Mouse (Mus musculus) midbrain, embryonic 16.5 days (tissue): ENCODE measurements around the gene Phf3. TPM values are rescaled to one million over a fixed set of nuclear protein-coding genes. Genes with fewer than 3 reads are reported as not detected.

Experiments used
- ATAC-seq: fragments of 200-750 bp; cut with Nextera tagmentation; 2 replicates; pipeline ENCODE4 v1.8.0; 2017; ENCODE audit warnings: moderate TSS enrichment
- H3K27ac ChIP-seq: fragments of 300-500 bp; sonication (generic); 2 replicates; pipeline ENCODE4 v1.5.1; 2014; ENCODE audit warnings: mild to moderate bottlenecking, low read length, mixed read lengths
- H3K27me3 ChIP-seq: fragments of 300-500 bp; sonication (generic); 2 replicates; pipeline ENCODE4 v1.6.1; 2014; ENCODE audit warnings: low read depth, low read length, mixed read lengths; ENCODE audit not compliant: control insufficient read depth, insufficient read depth
- H3K36me3 ChIP-seq: fragments of 300-500 bp; sonication (generic); 2 replicates; pipeline ENCODE4 v1.6.1; 2014; ENCODE audit warnings: mild to moderate bottlenecking, low read length, moderate library complexity, mixed read lengths; ENCODE audit not compliant: control insufficient read depth, insufficient read depth
- H3K4me1 ChIP-seq: fragments of 300-500 bp; sonication (generic); 2 replicates; pipeline ENCODE4 v1.6.1; 2014; ENCODE audit warnings: mild to moderate bottlenecking, low read length, mixed read lengths; ENCODE audit not compliant: control insufficient read depth, insufficient read depth
- H3K4me2 ChIP-seq: fragments of 300-500 bp; sonication (generic); 2 replicates; pipeline ENCODE4 v1.6.1; 2014; ENCODE audit warnings: mild to moderate bottlenecking, low read length, mixed read lengths
- H3K4me3 ChIP-seq: fragments of 300-500 bp; sonication (generic); 2 replicates; pipeline ENCODE4 v1.5.1; 2014; ENCODE audit warnings: low read depth, mild to moderate bottlenecking, low read length, moderate library complexity, mixed read lengths
- H3K9ac ChIP-seq: fragments of 300-500 bp; sonication (generic); 2 replicates; pipeline ENCODE4 v1.6.1; 2014; ENCODE audit warnings: low read depth, low read length, mixed read lengths
- H3K9me3 ChIP-seq: fragments of 300-500 bp; sonication (generic); replicated peaks from 2 replicates; pipeline ENCODE4 v1.6.1; 2014; ENCODE audit warnings: mild to moderate bottlenecking, low read length, mixed read lengths; ENCODE audit not compliant: control insufficient read depth, poor library complexity, severe bottlenecking
- WGBS: fragments of 180-500 bp; shearing (Covaris S2); extraction: QIAGEN DNeasy Blood & Tissue Kit; methylation state at CpG from one replicate; pipeline ENCODE4 v1.1.7; 2014; 5-methylcytosine and 5-hydroxymethylcytosine counted together
- polyA plus RNA-seq: library from polyadenylated mRNA; unstranded; fragments of >200 nt; fragmentation: Nextera tagmentation; extraction: Ambion mirVana; gene quantifications from 2 replicates; pipeline ENCODE4 v1.2.1, GENCODE M21; 2015

The Phf3 gene
- polyA plus RNA-seq, 1 experiment from 2014 or later: 31.2 TPM

GRCm38 (mm10) chr1:30786583-30786982 is 87.1 kb downstream of the Phf3 start:
- Histone ChIP-seq H3K27me3 (no peaks in the 10 kb centered on the region), H3K36me3 (no peaks in the 10 kb centered on the region; the same call in 1 of the 2 replicates), H3K4me1 (no peaks in the 10 kb centered on the region), H3K4me3 (no peak overlapping the region), H3K4me2 (no peak overlapping the region), H3K9me3 (no peaks in the 10 kb centered on the region), H3K27ac (no peak overlapping the region), H3K9ac (no peak overlapping the region)
- no peak for ATAC-seq
- WGBS: 89% methylated on average over 9 of the region's 9 CpGs

- no peaks in the 10 kb centered on the region; the same call in 1 of the 2 replicates for H3K36me3 ChIP-seq
- no peaks in the 10 kb centered on the region for H3K27me3 ChIP-seq
- no peak overlapping the region for H3K4me3 ChIP-seq
- WGBS: 75% methylated on average over 6 of the region's 6 CpGs
- H3K9me3 ChIP-seq: no peaks in the 10 kb centered on the region
- ATAC-seq: no peak
- H3K4me1 ChIP-seq: no peaks in the 10 kb centered on the region
- H3K4me2 ChIP-seq: no peak overlapping the region
- H3K27ac ChIP-seq: no peak overlapping the region
- H3K9ac ChIP-seq: no peak overlapping the region
Measured at GRCm38 (mm10) chr1:30783741-30784140, 90.0 kb downstream of the Phf3 start.

- H3K9me3 ChIP-seq: no peaks in the 10 kb centered on the region
- H3K36me3 ChIP-seq: no peaks in the 10 kb centered on the region
- H3K9ac ChIP-seq: no peak overlapping the region
- ATAC-seq: no peak
- H3K4me2 ChIP-seq: no peak overlapping the region
- H3K27me3 ChIP-seq: no peaks in the 10 kb centered on the region
- 45% methylated on average over 6 of the region's 6 CpGs for WGBS
- no peak overlapping the region for H3K27ac ChIP-seq
- H3K4me3 ChIP-seq: no peak overlapping the region
- no peaks in the 10 kb centered on the region for H3K4me1 ChIP-seq
Measured at GRCm38 (mm10) chr1:30780293-30780692, 93.4 kb downstream of the Phf3 start.

GRCm38 (mm10) chr1:30779562-30779961 is 94.2 kb downstream of the Phf3 start:
- 94% methylated on average over 3 of the region's 3 CpGs for WGBS
- ATAC-seq: no peak
- no peak overlapping the region for H3K9ac ChIP-seq
- H3K4me1 ChIP-seq: no peaks in the 10 kb centered on the region
- no peaks in the 10 kb centered on the region for H3K36me3 ChIP-seq
- H3K27ac ChIP-seq: no peak overlapping the region
- H3K4me2 ChIP-seq: no peak overlapping the region
- H3K9me3 ChIP-seq: no peaks in the 10 kb centered on the region
- no peaks in the 10 kb centered on the region for H3K27me3 ChIP-seq
- H3K4me3 ChIP-seq: no peak overlapping the region

GRCm38 (mm10) chr1:30778374-30779005 is 95.2 kb downstream of the Phf3 start:
- no peak overlapping the region for H3K9ac ChIP-seq

GRCm38 (mm10) chr1:30776196-30776595 is 97.5 kb downstream of the Phf3 start:
- no peaks in the 10 kb centered on the region for H3K4me1 ChIP-seq
- H3K4me3 ChIP-seq: no peak overlapping the region
- no peak overlapping the region for H3K4me2 ChIP-seq
- 62% methylated on average over 2 of the region's 2 CpGs for WGBS
- no peak for ATAC-seq
- no peak overlapping the region for H3K27ac ChIP-seq
- no peaks in the 10 kb centered on the region for H3K36me3 ChIP-seq
- no peaks in the 10 kb centered on the region for H3K27me3 ChIP-seq
- H3K9ac ChIP-seq: no peak overlapping the region
- no peaks in the 10 kb centered on the region for H3K9me3 ChIP-seq

More at GRCm38 (mm10) chr1:30778374-30779005, 95.2 kb downstream of the Phf3 start:
- ATAC-seq: no peak
- Histone ChIP-seq H3K4me1 (no peaks in the 10 kb centered on the region), H3K4me3 (0 out of 2 replicates have a peak overlapping the region, but pooled peaks have one; percentile 9), H3K27me3 (no peaks in the 10 kb centered on the region), H3K27ac (no peak overlapping the region), H3K9me3 (no peaks in the 10 kb centered on the region), H3K36me3 (no peaks in the 10 kb centered on the region), H3K4me2 (peak overlapping the region; percentile 39)
- WGBS: 20% methylated on average over 14 of the region's 14 CpGs

- H3K9ac ChIP-seq: no peak overlapping the region
- H3K4me3 ChIP-seq: no peak overlapping the region
- H3K4me1 ChIP-seq: no peaks in the 10 kb centered on the region
- no peak overlapping the region for H3K4me2 ChIP-seq
- no peaks in the 10 kb centered on the region for H3K9me3 ChIP-seq
- no peak for ATAC-seq
- 87% methylated on average over 6 of the region's 6 CpGs for WGBS
- no peaks in the 10 kb centered on the region for H3K27me3 ChIP-seq
- H3K27ac ChIP-seq: no peak overlapping the region
- H3K36me3 ChIP-seq: no peaks in the 10 kb centered on the region
Measured at GRCm38 (mm10) chr1:30773662-30774061, 100.1 kb downstream of the Phf3 start.

- Histone ChIP-seq H3K4me1 (no peaks in the 10 kb centered on the region), H3K36me3 (no peaks in the 10 kb centered on the region), H3K27ac (no peak overlapping the region), H3K9ac (no peak overlapping the region), H3K4me3 (no peak overlapping the region), H3K27me3 (no peaks in the 10 kb centered on the region), H3K4me2 (no peak overlapping the region), H3K9me3 (no peaks in the 10 kb centered on the region)
- 78% methylated on average over 7 of the region's 7 CpGs for WGBS
- ATAC-seq: no peak
Measured at GRCm38 (mm10) chr1:30772851-30773250, 100.9 kb downstream of the Phf3 start.

- Histone ChIP-seq H3K4me1 (no peaks in the 10 kb centered on the region), H3K4me3 (no peak overlapping the region), H3K9me3 (no peaks in the 10 kb centered on the region), H3K4me2 (no peak overlapping the region), H3K27me3 (no peaks in the 10 kb centered on the region), H3K36me3 (no peaks in the 10 kb centered on the region), H3K9ac (no peak overlapping the region), H3K27ac (no peak overlapping the region)
- 74% methylated on average over 6 of the region's 6 CpGs for WGBS
- no peak for ATAC-seq
Measured at GRCm38 (mm10) chr1:30771772-30772171, 101.9 kb downstream of the Phf3 start.
